In the genomic region with DNA sequence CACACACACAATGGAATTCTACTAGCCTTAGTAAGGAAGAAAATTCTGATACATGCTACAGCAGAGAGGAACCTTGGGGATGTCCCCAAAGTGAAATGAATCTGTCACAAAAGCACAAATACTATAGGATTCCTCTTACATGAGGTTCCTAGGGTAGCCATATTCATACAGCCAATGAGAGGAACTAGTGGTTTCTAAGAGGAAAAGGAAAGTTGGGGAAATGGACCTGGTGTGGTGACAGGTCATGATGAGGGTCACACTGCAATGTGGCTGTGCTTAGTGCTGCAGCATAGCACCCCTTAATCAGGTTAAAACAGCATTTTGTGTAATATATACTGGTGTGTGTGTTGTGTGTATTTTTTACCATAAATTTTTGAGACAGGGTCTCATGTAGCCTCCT, we compare ENCODE assay signal across 15 mouse cellular contexts.
"Had no signal": no experiment of that assay in that cellular context is flagged by ENCODE, and none has a peak within 500 bp of the region (broad histone marks: within the 10 kb centered on the region; RNA-seq: fewer than 3 reads in every experiment).

No protein-coding gene starts in this region.

- DNase-seq: gastrocnemius, postnatal 14 days; gastrocnemius, postnatal 36 days; heart, adult 18-20 months; heart, postnatal 14 days; heart, postnatal 36 days; kidney, adult 18-20 months; kidney, adult 8-10 months; kidney, postnatal 10 days; kidney, postnatal 25 days; kidney, postnatal 4 days; liver; liver, embryonic 13.5 days had no signal

- ATAC-seq: hindbrain, postnatal 0 days; intestine, embryonic 15.5 days; intestine, postnatal 0 days had no signal
